Mouse (Mus musculus) layer of hippocampus, postnatal 25 days (tissue): ENCODE measurements at regions not wholly inside any gene's neighbourhood (a gene's known extent, or its start where the extent isn't known, plus 50 kb on each side); places are given as distances from the start of the nearest gene placed in this dataset.

Source experiments
- DNase-seq, 2 experiments: peaks; one replicate each; pipeline ENCODE4 v3.0.0; 2022; ENCODE audit warnings: mixed read lengths in 2 of 2, low spot score in 1 of 2; ENCODE audit errors: extremely low spot score in 1 of 2

- no peak for DNase-seq
Observed at GRCm38 (mm10) chr14:72790654-72791053, 80.9 kb upstream of the Fndc3a start.

- DNase-seq = no peak
Observed at GRCm38 (mm10) chr14:72786929-72787328, 77.1 kb upstream of the Fndc3a start.

- no peak for DNase-seq
Observed at GRCm38 (mm10) chr14:72783248-72783647, 73.4 kb upstream of the Fndc3a start.

- no peak for DNase-seq
Observed at GRCm38 (mm10) chr14:72779446-72779845, 69.6 kb upstream of the Fndc3a start.

GRCm38 (mm10) chr14:72778756-72779155 is 69.0 kb upstream of the Fndc3a start:
- DNase-seq = no peak

GRCm38 (mm10) chr14:72777927-72778560 is 68.2 kb upstream of the Fndc3a start:
- no peak for DNase-seq

- no peak for DNase-seq
Observed at GRCm38 (mm10) chr14:72770237-72770636, 60.4 kb upstream of the Fndc3a start.

GRCm38 (mm10) chr14:72760123-72760522 is 50.3 kb upstream of the Fndc3a start:
- no peak for DNase-seq
